Mouse (Mus musculus) cerebellum, adult 11 months (tissue): ENCODE results near the gene Stx8.
A peak's percentile ranks its signal among the peaks of the same experiment; 100 is the strongest.

Source experiments
- DNase-seq: peaks from one replicate; pipeline ENCODE4 v3.0.0; 2022

Gene Stx8

DNA sequence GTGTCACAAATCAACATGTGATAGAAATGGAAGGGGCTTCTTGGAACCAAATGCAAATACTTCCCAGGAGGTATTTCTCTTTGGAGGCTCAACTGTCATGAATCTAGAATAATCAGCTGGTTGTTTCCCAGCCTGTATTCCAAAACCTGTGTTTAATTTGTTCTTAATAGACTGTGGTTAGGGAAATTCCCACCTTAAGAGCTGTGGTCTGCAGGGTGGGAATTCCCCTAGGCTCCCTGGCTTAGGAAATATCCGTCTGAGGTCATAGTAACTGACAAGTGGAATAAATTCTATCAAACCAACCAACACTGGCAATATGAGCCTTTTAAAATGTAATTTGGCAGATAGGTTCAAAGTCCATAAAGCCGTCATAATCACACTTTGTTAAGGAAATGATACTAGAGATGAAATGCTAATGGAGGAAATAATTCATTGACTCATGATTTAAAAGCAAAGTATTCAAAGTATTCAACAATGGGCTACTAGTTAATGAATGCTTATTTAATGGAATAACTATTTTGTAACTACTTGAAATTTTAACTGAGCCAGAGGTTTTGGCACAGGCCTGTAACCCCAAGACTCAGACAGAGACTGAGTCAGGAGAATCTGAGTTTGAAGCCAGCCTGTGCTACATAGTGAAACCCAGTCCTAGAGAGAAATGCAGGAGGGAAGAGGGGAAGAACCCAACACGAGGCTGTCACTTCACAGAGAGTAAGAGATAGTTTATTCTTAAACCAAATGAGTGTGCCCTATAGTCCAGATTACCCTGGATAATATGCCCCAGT is 126.2 kb downstream of the Stx8 start:
- DNase-seq, result no peak

DNA sequence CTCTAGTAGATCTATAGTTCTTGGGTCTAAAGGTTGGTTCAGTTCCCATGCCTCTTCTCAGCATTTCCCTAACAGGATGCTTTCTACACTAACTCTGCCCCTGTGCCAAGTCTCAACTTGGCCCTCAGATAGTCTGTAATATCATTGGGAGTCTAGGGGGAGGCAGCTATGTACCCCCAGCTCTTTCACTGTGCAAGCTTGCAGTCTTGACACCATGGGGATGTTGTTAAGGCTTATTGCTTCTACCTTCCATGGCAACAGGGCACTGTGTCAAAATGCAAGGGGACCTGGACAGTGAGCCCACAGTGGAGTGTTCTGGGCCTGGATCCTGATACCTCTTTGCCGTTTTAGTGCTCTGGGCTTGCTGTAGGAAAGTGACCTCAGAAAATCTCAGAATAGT is 135.6 kb downstream of the Stx8 start:
- DNase-seq, result no peak

- DNase-seq, result no peak
Observed at GRCm38 (mm10) chr11:68103480-68103879, 137.5 kb downstream of the Stx8 start.

GRCm38 (mm10) chr11:68106053-68106452 is 140.1 kb downstream of the Stx8 start:
- no peak for DNase-seq

DNA sequence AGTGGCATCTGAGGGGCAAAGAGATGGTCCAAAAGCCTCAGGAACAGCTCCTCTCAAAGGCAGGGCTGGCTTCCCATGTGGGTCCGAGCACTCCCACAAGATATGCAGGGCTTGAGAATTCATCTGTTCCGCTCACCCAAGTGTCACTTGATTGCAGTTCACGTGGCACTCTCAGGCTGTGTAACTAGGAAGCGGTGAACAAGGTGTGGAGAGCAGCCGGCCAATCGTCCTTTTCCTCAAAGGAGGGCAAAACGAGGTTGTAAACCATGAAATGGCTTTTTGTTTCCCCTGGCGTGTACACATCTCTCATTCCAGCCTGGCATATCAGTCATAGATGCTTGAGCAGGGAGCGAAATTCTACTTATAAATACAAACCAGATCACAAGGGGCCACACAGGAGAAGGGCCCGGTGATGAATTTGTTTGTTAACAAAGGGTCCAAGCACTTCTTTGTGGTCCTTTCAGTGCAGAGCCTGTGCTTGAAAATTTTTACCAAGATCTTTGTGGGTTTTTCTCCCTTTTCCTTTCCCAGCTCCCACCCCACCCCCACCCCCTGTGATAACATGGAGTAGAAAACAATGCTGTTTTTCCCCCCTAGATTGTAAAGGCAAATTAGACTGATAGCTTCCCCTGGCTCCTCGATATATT is 147.6 kb downstream of the Stx8 start:
- DNase-seq, result no peak

- no peak for DNase-seq
Observed at GRCm38 (mm10) chr11:68114202-68114601, 148.2 kb downstream of the Stx8 start.

- no peak for DNase-seq
Observed at GRCm38 (mm10) chr11:68116157-68116556, 150.2 kb downstream of the Stx8 start.

- DNase-seq, result peak; percentile 67
Observed at GRCm38 (mm10) chr11:68117878-68118660, 152.1 kb downstream of the Stx8 start.

DNA sequence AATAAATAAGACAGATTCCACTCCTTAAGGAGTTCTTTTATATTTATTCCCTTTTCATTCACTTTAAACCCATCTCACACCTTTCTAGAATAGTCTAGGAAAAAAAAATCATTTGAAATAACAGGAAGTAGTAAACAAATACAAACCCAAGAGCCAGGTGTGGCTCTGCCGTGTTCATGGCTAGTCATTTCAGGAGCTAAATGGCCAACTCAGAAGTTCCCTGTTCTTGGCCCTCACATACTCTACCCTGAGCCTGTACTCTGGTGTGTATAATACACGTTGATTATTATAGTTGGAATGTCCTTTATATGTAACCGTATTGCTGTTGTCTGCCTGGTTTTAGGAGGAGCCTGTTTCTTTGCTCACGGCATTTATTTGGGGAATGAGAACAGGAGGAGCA is 152.7 kb downstream of the Stx8 start:
- DNase-seq, result no peak

- no peak for DNase-seq
Observed at GRCm38 (mm10) chr11:68119136-68119535, 153.1 kb downstream of the Stx8 start.

DNA sequence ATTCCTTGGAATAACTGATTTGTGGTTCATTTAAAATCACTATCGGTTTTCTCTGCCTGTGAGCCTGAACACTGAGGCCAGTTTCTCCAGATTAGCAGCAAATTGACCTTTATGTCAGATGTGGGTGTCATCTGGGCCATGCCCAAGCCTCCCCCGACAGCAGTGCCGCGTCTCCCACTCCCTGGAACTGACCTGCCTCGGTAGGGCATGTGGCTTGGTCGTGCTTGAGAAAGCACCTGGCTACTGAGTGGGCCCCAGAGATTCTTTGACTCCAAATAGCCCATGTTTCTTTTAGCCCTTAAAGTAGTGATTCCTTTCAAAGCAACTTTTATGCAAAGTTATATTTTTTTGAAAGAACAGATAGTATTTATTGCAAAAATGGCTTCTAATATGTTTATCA is 155.3 kb downstream of the Stx8 start:
- DNase-seq, result no peak

DNA sequence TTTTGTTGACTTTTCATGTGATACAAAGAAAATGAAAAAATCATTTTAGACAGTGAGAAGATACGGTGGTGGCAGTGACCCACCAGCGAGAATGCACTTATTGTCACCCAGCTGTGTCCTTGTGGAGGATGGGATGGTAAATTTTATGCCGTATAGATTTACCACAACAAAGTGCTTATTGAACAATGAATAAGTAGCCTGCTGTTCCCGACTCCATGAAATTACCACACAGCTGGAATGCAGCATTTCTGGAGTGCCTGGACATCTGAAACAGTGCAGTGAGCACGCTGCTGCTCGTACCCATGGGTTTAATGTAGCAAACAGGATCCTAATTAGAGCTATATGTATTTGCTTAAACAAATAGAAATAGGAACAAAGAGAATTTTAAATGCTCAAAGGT is 155.7 kb downstream of the Stx8 start:
- DNase-seq, result no peak

- no peak for DNase-seq
Observed at GRCm38 (mm10) chr11:68126071-68126470, 160.1 kb downstream of the Stx8 start.

GRCm38 (mm10) chr11:68134494-68134893 is 168.5 kb downstream of the Stx8 start:
- DNase-seq, result no peak

DNA sequence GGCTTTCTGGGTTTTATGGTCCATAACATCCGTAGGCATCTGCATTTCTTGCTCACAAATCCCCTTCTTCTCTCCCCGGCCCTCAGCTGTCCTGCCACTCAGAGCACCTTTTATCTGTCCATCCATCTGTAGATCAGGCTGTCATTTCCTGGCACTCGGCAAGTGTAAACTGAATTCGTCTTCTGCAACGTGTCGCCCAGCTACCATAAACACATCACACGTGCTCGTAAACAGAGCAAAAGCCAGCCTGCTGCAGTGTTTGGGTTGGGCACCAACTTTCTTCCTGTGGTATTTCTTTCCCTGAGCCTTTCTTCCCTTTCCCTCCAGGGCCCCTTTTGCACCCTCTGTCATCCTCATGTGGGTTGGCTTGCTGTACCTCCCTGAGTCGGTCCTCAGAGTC is 169.4 kb downstream of the Stx8 start:
- DNase-seq, result no peak

DNA sequence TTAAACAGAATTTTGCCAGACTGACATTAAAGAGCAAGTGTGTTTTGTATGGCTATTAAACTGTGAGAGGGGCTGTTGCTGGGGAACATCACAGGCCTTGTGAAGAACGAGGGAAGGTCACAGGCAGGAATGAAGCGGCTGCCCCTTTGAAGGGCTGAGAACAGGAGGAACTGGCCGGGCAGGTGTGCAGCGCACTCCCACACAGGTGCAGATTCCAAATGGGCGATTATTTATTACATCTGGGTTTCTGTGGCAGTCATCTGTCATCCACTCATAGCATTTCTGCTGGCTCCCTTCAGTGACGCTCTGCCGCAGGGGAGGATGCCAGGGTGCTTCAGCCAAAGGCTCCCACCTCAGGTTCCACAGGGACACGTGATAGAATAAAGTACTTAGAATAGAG is 170.7 kb downstream of the Stx8 start:
- DNase-seq, result no peak

- no peak for DNase-seq
Observed at GRCm38 (mm10) chr11:68142296-68142695, 176.3 kb downstream of the Stx8 start.

DNA sequence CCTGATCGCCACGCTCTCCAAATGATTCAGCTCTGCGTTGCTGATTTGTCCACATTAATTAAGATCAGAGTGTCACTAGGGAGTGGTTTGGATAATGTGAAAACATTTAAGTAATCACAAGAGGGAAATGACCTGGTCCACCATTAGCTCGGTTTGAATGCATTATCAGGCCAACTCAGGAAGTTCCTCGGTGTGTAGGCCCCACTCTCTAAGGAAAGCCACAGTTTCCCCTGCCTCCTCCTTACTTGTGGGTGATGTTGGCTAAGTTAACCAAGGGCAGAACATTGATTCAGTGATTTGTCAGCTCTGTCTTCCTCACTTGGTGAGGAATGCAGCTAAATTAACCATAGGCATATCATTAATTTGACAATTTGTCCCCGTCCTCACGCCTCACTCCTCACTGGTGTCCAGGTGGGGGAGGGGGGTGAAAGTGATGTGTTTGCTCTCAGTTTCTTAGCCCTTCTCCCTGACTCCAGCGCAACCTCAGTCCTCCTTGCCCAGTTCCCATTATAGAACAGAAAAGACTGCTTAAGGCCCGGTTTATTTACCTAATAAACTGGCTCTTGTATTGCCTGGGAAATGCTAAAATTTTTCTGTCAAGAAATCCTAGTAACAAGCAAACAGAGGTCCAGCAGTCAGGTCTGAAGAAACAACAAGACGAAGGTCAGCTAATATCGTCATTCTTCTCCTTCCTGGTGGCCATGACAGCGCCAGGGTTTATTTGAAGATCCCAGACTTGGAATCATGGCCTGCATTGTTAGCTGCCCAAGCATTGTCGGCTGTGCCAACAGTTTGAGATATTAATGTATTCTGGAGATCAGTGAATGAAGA is 178.5 kb downstream of the Stx8 start:
- DNase-seq, result no peak

- no peak for DNase-seq
Observed at GRCm38 (mm10) chr11:68145066-68145585, 179.1 kb downstream of the Stx8 start.

DNA sequence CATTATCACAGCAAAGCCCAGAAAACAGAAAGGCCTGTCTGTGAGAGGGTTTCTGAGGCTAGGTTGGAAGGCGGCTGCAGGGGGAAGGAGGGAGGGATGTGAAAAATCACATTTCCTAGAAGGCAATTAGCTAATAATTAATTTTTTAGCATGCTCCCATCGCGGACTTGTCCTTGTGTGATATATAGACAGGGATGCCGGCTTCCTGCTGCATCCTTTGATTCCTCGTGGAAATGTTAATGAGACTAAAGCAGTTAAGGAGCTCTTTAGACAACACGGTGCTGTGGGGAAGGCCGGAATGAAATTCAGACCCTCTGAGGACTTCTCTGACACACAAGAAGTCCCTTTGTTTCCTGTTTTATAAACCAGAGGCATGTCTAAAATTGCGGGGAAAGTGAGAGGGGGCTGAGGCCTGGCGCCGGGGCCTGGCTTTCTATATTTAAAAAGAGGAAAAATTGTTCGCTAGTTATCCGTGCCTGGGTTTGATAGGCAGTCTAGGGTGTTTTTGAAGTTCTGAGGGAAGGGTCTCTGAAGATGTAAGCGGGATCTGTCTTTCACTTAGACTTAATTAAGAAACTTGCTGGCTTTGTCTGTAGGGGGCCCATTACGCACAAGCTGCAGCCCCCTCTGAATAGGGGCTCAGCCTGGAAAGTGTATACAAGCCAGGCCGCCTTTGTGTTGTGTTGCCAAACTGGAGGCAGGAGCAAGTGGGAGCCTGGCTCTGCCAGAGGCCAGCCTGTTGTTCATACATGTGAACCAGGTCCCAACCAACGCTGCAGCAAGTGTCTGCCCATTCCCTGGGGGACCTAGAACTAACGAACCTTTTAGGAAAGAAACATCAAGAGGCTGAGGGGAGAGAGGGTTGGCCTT is 179.8 kb downstream of the Stx8 start:
- no peak for DNase-seq

DNA sequence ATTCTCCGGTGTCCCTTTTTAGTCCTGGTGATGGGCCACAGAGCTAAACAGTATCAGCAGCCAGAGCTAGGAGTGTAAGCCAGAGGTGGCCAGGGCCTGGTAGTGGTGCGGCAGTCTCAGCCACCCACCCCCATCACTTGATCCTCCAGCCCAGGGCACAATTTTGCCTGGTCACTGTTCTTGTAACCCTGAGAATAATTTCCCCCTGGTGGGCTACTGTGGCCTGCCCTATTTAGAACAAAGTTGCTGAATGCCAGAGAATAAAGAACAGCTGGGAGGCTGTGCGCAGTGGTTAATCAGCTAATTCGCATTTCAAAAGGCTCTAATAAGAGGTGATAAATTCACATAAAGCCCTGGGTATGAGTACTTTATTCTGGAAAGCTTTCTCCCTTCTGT is 180.5 kb downstream of the Stx8 start:
- DNase-seq, result no peak

GRCm38 (mm10) chr11:68150938-68151337 is 184.9 kb downstream of the Stx8 start:
- DNase-seq, result no peak
